Mouse (Mus musculus) spleen, adult 2 months (tissue): ENCODE results near the gene March7.

Experiments used
- CTCF ChIP-seq: fragments of 200-500 bp; IDR thresholded peaks from 2 replicates; pipeline ENCODE4 v1.5.1; 2011; ENCODE audit warnings: mild to moderate bottlenecking, inconsistent platforms; ENCODE audit not compliant: insufficient read depth, insufficient read length, insufficient replicate concordance; ENCODE audit errors: extremely low read depth
- POLR2A ChIP-seq: fragments of 200-500 bp; IDR thresholded peaks from 2 replicates; pipeline ENCODE4 v1.6.1; 2011; ENCODE audit warnings: low read depth, low read length, inconsistent platforms

- TF ChIP-seq CTCF = no peak
- no peak for TF ChIP-seq POLR2A
Observed at GRCm38 (mm10) chr2:60171786-60172530, 37.7 kb upstream of the March7 start.
